Mouse (Mus musculus) stomach, postnatal 0 days (tissue): Measurements from ENCODE around the gene Hmmr.

Experiments used
- CTCF ChIP-seq: IDR thresholded peaks from 2 replicates; pipeline ENCODE4 v1.5.1; 2016; ENCODE audit warnings: antibody characterized with exemption, low read depth, mild to moderate bottlenecking, moderate library complexity
- EP300 ChIP-seq: optimal IDR thresholded peaks from 2 replicates; pipeline ENCODE3; 2016; ENCODE audit warnings: antibody characterized with exemption

GRCm38 (mm10) chr11:40732997-40733338 lies 254 bp downstream of the Hmmr start:
- TF ChIP-seq CTCF: no peak
- no peak for TF ChIP-seq EP300
